Mouse (Mus musculus) layer of hippocampus, adult 8-10 months (tissue): ENCODE data around the gene Pogk. TPM values are rescaled to one million over a fixed set of nuclear protein-coding genes. Genes with fewer than 3 reads are reported as not detected.

ENCODE experiments used
- total RNA-seq, 4 experiments: library from RNA; stranded (reverse); gene quantifications; 2 replicates each; pipeline ENCODE4 v1.2.4; 2022

Gene Pogk
- total RNA-seq, 4 experiments from 2014 or later = 34.0 to 35.0 (median 34.4) TPM

Other genes with a start within 250 kb of the Pogk start
- under 1 TPM in 1 of 4 experiments, not detected in 3; 0.41 TPM for gene Mael, start 171.1 kb downstream of the Pogk start, total RNA-seq
- 10 to 100 TPM; 72.0 to 77.5 (median 74.7) TPM for gene Ildr2, start 155.7 kb downstream of the Pogk start, total RNA-seq
- 10 to 100 TPM; 36.5 to 41.8 (median 39.3) TPM for gene Tada1, start 30.8 kb downstream of the Pogk start, total RNA-seq
- gene Gm4846, start 87.7 kb upstream of the Pogk start, total RNA-seq = not detected
- not detected for gene Gm4847, start 237.8 kb upstream of the Pogk start, total RNA-seq